Mouse (Mus musculus): ENCODE measurements at regions not wholly inside any gene's neighbourhood (a gene's known extent, or its start where the extent isn't known, plus 50 kb on each side); places are given as distances from the start of the nearest gene placed in this dataset.

GRCm38 (mm10) chr11:32973453-32973852 lies 149.0 kb upstream of the Smim23 start:
- Histone ChIP-seq H3K4me1 (replicated peaks; ENCODE audit: low read depth, low read length) (no peaks in the 10 kb centered on the region), H3K27me3 (ENCODE audit: insufficient read depth, low read length) (peaks cover 17% of the 10 kb centered on the region; the same call in 1 of the 2 replicates), H3K36me3 (ENCODE audit: insufficient read depth, low read length) (no peaks in the 10 kb centered on the region), H3K4me3 (replicated peaks; ENCODE audit: low read length) (no peak overlapping the region), H3K9me3 (ENCODE audit: low read length) (no peaks in the 10 kb centered on the region)
- no peak for TF ChIP-seq NANOG (IDR thresholded peaks at IDR 0.05; ENCODE audit: borderline replicate concordance, low read length)
- TF ChIP-seq CTCF (conservative IDR thresholded peaks at IDR 0.05; ENCODE audit: low read length), result no peak
- TF ChIP-seq POU5F1 (IDR thresholded peaks at IDR 0.05; ENCODE audit: borderline replicate concordance, low read length), result no peak

GRCm38 (mm10) chr11:32965418-32965817 lies 141.0 kb upstream of the Smim23 start:
- Histone ChIP-seq H3K27me3 (ENCODE audit: insufficient read depth, low read length) (peaks cover 4% of the 10 kb centered on the region; the same call in 1 of the 2 replicates), H3K36me3 (ENCODE audit: insufficient read depth, low read length) (no peaks in the 10 kb centered on the region), H3K4me3 (replicated peaks; ENCODE audit: low read length) (no peak overlapping the region), H3K9me3 (ENCODE audit: low read length) (no peaks in the 10 kb centered on the region), H3K4me1 (replicated peaks; ENCODE audit: low read depth, low read length) (peaks cover 6% of the 10 kb centered on the region)
- TF ChIP-seq CTCF (conservative IDR thresholded peaks at IDR 0.05; ENCODE audit: low read length) (no peak), POU5F1 (IDR thresholded peaks at IDR 0.05; ENCODE audit: borderline replicate concordance, low read length) (no peak), NANOG (IDR thresholded peaks at IDR 0.05; ENCODE audit: borderline replicate concordance, low read length) (no peak)

GRCm38 (mm10) chr11:32963625-32964293 lies 139.4 kb upstream of the Smim23 start:
- Histone ChIP-seq H3K4me3 (replicated peaks; ENCODE audit: low read length) (no peak overlapping the region), H3K9me3 (ENCODE audit: low read length) (no peaks in the 10 kb centered on the region), H3K36me3 (ENCODE audit: insufficient read depth, low read length) (no peaks in the 10 kb centered on the region), H3K27me3 (ENCODE audit: insufficient read depth, low read length) (peaks cover 10% of the 10 kb centered on the region), H3K4me1 (replicated peaks; ENCODE audit: low read depth, low read length) (peaks cover 6% of the 10 kb centered on the region)
- TF ChIP-seq CTCF (conservative IDR thresholded peaks at IDR 0.05; ENCODE audit: low read length) (no peak), POU5F1 (IDR thresholded peaks at IDR 0.05; ENCODE audit: borderline replicate concordance, low read length) (no peak), NANOG (IDR thresholded peaks at IDR 0.05; ENCODE audit: borderline replicate concordance, low read length) (no peak)

GRCm38 (mm10) chr11:32961600-32961999 lies 137.2 kb upstream of the Smim23 start:
- H3K4me3 ChIP-seq (replicated peaks; ENCODE audit: low read length), result no peak overlapping the region
- H3K9me3 ChIP-seq (ENCODE audit: low read length), result no peaks in the 10 kb centered on the region
- H3K27me3 ChIP-seq (ENCODE audit: insufficient read depth, low read length), result peaks cover 21% of the 10 kb centered on the region
- no peaks in the 10 kb centered on the region for H3K36me3 ChIP-seq (ENCODE audit: insufficient read depth, low read length)
- H3K4me1 ChIP-seq (replicated peaks; ENCODE audit: low read depth, low read length), result peaks cover 6% of the 10 kb centered on the region
- TF ChIP-seq NANOG (IDR thresholded peaks at IDR 0.05; ENCODE audit: borderline replicate concordance, low read length), result no peak
- TF ChIP-seq POU5F1 (IDR thresholded peaks at IDR 0.05; ENCODE audit: borderline replicate concordance, low read length), result no peak
- peak; percentile 96 for TF ChIP-seq CTCF (conservative IDR thresholded peaks at IDR 0.05; ENCODE audit: low read length)

GRCm38 (mm10) chr11:32958961-32959360 lies 134.6 kb upstream of the Smim23 start:
- Histone ChIP-seq H3K4me3 (replicated peaks; ENCODE audit: low read length) (no peak overlapping the region), H3K36me3 (ENCODE audit: insufficient read depth, low read length) (no peaks in the 10 kb centered on the region), H3K9me3 (ENCODE audit: low read length) (no peaks in the 10 kb centered on the region), H3K27me3 (ENCODE audit: insufficient read depth, low read length) (peaks cover 21% of the 10 kb centered on the region), H3K4me1 (replicated peaks; ENCODE audit: low read depth, low read length) (peaks cover 5% of the 10 kb centered on the region)
- TF ChIP-seq CTCF (conservative IDR thresholded peaks at IDR 0.05; ENCODE audit: low read length), result no peak
- no peak for TF ChIP-seq NANOG (IDR thresholded peaks at IDR 0.05; ENCODE audit: borderline replicate concordance, low read length)
- no peak for TF ChIP-seq POU5F1 (IDR thresholded peaks at IDR 0.05; ENCODE audit: borderline replicate concordance, low read length)

DNA sequence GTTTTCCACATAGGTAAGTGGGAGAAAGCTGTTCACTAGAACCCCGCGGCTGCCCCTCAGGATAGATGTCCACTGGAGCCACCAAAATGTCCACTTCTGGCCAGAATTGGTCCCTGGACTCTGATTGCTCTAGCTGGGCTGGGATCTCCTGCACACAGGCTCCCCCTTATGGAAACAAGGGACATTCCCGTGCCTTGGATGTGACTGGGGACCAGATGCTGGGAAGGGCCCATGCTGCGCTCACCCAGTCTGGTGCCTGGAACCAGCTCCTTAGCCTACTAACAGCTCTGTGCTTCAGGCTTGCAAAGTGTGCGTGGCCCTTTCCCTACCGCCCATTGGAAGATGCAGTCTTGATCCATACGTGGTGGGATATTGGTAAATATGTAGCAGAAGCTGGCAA lies 132.6 kb upstream of the Smim23 start:
- Histone ChIP-seq H3K9me3 (ENCODE audit: low read length) (no peaks in the 10 kb centered on the region), H3K4me1 (replicated peaks; ENCODE audit: low read depth, low read length) (no peaks in the 10 kb centered on the region), H3K36me3 (ENCODE audit: insufficient read depth, low read length) (no peaks in the 10 kb centered on the region), H3K27me3 (ENCODE audit: insufficient read depth, low read length) (peaks cover 31% of the 10 kb centered on the region), H3K4me3 (replicated peaks; ENCODE audit: low read length) (no peak overlapping the region)
- TF ChIP-seq POU5F1 (IDR thresholded peaks at IDR 0.05; ENCODE audit: borderline replicate concordance, low read length), result no peak
- TF ChIP-seq CTCF (conservative IDR thresholded peaks at IDR 0.05; ENCODE audit: low read length), result peak; percentile 19; the same call in 1 of the 2 replicates

DNA sequence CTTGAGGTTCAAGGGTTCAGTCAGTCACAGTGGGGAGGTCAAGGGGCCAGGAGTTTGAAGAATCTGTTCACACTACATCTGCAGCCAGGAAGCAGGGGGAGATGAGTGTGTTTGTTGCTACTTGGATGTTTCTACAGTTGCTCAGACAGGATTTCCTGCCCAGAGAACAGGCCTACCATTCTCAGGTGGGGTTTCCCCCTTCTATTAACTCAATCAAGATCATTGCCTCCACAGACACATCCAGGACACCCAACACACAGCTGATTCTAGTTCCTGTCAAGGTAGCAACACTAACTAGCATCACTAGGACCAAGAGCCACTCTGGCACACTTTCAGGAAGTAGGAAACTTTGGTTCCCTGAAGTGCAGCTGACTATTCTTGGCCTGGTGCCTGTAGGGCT lies 127.9 kb upstream of the Smim23 start:
- Histone ChIP-seq H3K36me3 (ENCODE audit: insufficient read depth, low read length) (no peaks in the 10 kb centered on the region), H3K4me3 (replicated peaks; ENCODE audit: low read length) (no peak overlapping the region), H3K4me1 (replicated peaks; ENCODE audit: low read depth, low read length) (no peaks in the 10 kb centered on the region), H3K27me3 (ENCODE audit: insufficient read depth, low read length) (peaks cover 23% of the 10 kb centered on the region), H3K9me3 (ENCODE audit: low read length) (no peaks in the 10 kb centered on the region)
- TF ChIP-seq POU5F1 (IDR thresholded peaks at IDR 0.05; ENCODE audit: borderline replicate concordance, low read length) (no peak), NANOG (IDR thresholded peaks at IDR 0.05; ENCODE audit: borderline replicate concordance, low read length) (no peak), CTCF (conservative IDR thresholded peaks at IDR 0.05; ENCODE audit: low read length) (no peak)

- no peaks in the 10 kb centered on the region for H3K9me3 ChIP-seq (ENCODE audit: low read length)
- H3K4me3 ChIP-seq (replicated peaks; ENCODE audit: low read length), result no peak overlapping the region
- H3K4me1 ChIP-seq (replicated peaks; ENCODE audit: low read depth, low read length), result no peaks in the 10 kb centered on the region
- H3K27me3 ChIP-seq (ENCODE audit: insufficient read depth, low read length), result peaks cover 13% of the 10 kb centered on the region; the same call in 1 of the 2 replicates
- no peaks in the 10 kb centered on the region for H3K36me3 ChIP-seq (ENCODE audit: insufficient read depth, low read length)
- TF ChIP-seq CTCF (conservative IDR thresholded peaks at IDR 0.05; ENCODE audit: low read length) (no peak), NANOG (IDR thresholded peaks at IDR 0.05; ENCODE audit: borderline replicate concordance, low read length) (no peak), POU5F1 (IDR thresholded peaks at IDR 0.05; ENCODE audit: borderline replicate concordance, low read length) (no peak)
Measured at GRCm38 (mm10) chr11:32948132-32948531, 123.7 kb upstream of the Smim23 start.
